Mouse (Mus musculus): Measurements from ENCODE around the gene Mfsd4b5.

DNA sequence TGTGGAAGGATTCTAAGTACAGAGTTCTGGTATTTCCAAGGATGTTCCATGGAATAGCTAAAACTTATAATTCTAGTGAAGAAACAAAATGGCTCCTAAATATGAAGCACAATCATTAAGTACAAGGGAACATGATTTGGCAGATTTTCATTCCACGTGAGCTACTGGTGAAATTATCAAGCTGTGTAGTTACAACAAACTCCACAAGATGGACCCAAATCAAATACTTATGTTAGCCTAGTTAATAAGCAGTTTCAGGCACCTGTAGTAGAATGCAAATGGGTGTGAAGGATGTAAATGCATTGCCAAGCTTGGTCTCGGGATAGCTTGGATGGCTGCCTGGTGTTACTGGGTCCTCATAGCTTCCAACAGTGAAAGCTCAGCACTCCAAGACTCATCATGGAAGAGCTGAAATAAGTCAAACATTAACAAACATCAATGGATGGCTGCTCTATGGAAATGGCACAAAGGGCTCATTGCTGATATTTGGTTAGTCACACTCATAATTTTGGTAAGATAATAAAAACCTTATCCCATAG lies 30.0 kb downstream of the Mfsd4b5 start:
- TF ChIP-seq GATA1 (IDR thresholded peaks at IDR 0.05; ENCODE audit: borderline replicate concordance, low read length) (no peak), FLI1 (IDR thresholded peaks at IDR 0.05; ENCODE audit: low read length) (no peak)

Measured in megakaryocyte, embryonic 14.5 days (primary cell).